Mouse (Mus musculus): Measurements from ENCODE around the gene AL607142.1.

DNA sequence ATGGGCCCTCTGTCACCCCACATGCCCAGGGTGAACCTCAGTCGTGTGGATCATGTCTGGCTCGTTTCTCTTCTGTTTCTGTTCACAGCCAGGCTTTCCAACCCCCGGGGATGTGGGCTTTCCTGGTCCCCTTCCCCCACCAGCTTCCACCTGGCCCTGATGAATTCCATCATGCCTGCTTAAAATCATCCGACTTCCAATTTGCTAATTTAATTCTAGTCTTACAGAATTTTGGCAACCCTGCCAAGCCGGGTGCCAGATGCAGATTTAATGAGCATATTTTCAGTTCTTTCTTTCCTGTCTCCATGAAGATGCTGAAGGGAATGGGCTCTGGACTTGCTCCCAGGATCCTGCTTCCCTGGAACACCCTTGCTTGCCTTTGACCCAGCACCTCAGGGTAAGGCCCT is 19.7 kb upstream of the AL607142.1 start:
- TF ChIP-seq CTCF (IDR thresholded peaks at IDR 0.05; ENCODE audit: low read depth, low read length) (no peak), POLR2A (IDR thresholded peaks at IDR 0.05; ENCODE audit: borderline replicate concordance, low read depth, low read length) (no peak)

Data from bone marrow macrophage, adult 2 months (primary cell).